Mouse (Mus musculus) gastrocnemius, postnatal 36 days (tissue): ENCODE data around the gene Dll4. TPM values are rescaled to one million over a fixed set of nuclear protein-coding genes. Genes with fewer than 3 reads are reported as not detected.

Experiments used
- DNase-seq, 2 experiments: peaks; one replicate each; pipeline ENCODE4 v3.0.0; 2022
- intact Hi-C: fragments of 180-260 bp; cut with DNase I; formaldehyde crosslinking; loops from one replicate; pipeline ENCODE4 v1.15.1; 2025
- total RNA-seq, 2 experiments: library from RNA; stranded (reverse); gene quantifications; 2 replicates each; pipeline ENCODE4 v1.2.3; 2021

Gene Dll4
- total RNA-seq, 2 experiments from 2014 or later = 5.1 to 5.5 TPM

DNA sequence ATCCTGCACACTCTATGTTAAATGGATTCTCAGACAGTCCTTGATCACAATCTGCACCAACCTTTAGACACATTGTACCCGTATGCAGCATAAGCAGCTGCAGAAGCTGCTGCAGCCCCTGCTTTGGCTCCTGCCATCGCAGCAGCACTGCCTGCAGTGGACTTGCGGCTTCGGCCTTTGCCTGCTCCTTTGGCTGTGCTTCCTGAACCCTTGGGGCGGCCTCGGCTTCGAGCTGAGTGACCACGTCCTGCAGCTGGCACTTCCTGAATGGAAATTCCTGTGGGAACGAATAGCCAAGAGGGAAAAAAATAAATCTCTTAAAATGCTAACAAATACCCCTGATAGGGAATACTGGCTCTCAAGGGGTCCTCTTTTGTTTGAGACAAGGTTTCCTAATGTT, 51.7 kb downstream of the Dll4 start:
- DNase-seq = no peak
- intact Hi-C loops = no loop called here

GRCm38 (mm10) chr2:119377826-119378225, 52.2 kb downstream of the Dll4 start:
- intact Hi-C loops = no loop called here
- DNase-seq = no peak

- intact Hi-C loops = no loop called here
- DNase-seq = no peak
Measured at GRCm38 (mm10) chr2:119379455-119379854, 53.9 kb downstream of the Dll4 start.

Other genes with a start within 250 kb of the Dll4 start
- gene Rad51, start 213.0 kb upstream of the Dll4 start, total RNA-seq = under 1 TPM; 0.81 to 0.92 TPM
- 1 to 10 TPM; 4.7 to 4.8 TPM for gene Rmdn3, start 168.8 kb upstream of the Dll4 start, total RNA-seq
- gene Gchfr, start 158.0 kb upstream of the Dll4 start, total RNA-seq = not detected
- not detected for gene Gm14137, start 151.3 kb upstream of the Dll4 start, total RNA-seq
- gene Zfyve19, start 117.2 kb upstream of the Dll4 start, total RNA-seq = 10 to 100 TPM; 10.9 to 15.1 TPM
- gene Dnajc17, start 117.0 kb upstream of the Dll4 start, total RNA-seq = 1 to 10 TPM; 7.7 to 7.8 TPM
- gene Ppp1r14d, start 95.9 kb upstream of the Dll4 start, total RNA-seq = not detected
- under 1 TPM in 1 of 2 experiments, not detected in 1; 0.20 TPM for gene Spint1, start 88.4 kb upstream of the Dll4 start, total RNA-seq
- not detected for gene Rhov, start 54.5 kb upstream of the Dll4 start, total RNA-seq
- 1 to 10 TPM; 9.0 to 9.2 TPM for gene Vps18, start 37.0 kb upstream of the Dll4 start, total RNA-seq
- 10 to 100 TPM; 40.1 to 82.4 TPM for gene Chac1, start 25.4 kb downstream of the Dll4 start, total RNA-seq
- 10 to 100 TPM in 1 of 2 experiments, 1 to 10 TPM in 1; 10.0 to 12.0 TPM for gene Ino80, start 151.9 kb downstream of the Dll4 start, total RNA-seq
- gene Exd1, start 221.8 kb downstream of the Dll4 start, total RNA-seq = under 1 TPM; 0.48 to 0.67 TPM
- gene Chp1, start 221.9 kb downstream of the Dll4 start, total RNA-seq = 10 to 100 TPM; 66.5 to 75.1 TPM